Mouse (Mus musculus) ES-Bruce4 (cell line): Measurements from ENCODE around the gene Endou.

Experiments
- CTCF ChIP-seq: IDR thresholded peaks from one replicate; pipeline ENCODE4 v1.8.1; 2011; ENCODE audit warnings: low read depth, low read length
- POLR2A ChIP-seq: IDR thresholded peaks from one replicate; pipeline ENCODE4 v1.8.1; 2011; ENCODE audit warnings: low read length; ENCODE audit not compliant: insufficient read depth

DNA sequence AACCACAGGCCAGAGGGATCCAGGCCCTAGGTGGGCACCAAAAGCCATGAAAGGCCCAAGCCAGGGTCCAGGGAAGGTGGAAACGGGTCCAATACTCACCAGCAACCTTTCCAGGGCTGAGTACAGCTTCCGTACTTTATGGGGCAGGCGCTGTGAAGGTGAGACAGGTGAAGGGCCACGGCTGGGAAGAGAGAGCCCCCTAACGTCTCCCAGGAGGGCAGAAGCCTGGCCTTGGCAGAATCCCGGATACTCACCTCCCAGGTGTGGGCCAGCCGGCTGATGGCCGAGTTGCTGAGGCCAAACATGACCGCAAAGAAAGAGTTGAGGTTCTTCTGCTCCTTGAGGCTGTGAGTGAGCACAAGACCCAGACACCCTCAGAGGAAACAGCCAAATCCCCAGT is 18.3 kb upstream of the Endou start:
- no peak for TF ChIP-seq CTCF
- TF ChIP-seq POLR2A = no peak
